Mouse (Mus musculus) left cerebral cortex, adult 11 months (tissue): Measurements from ENCODE around the gene Gm40460.
"Not testable (repeated sequence)": the region's sequence is repeated elsewhere in the genome, so short reads cannot be mapped to it uniquely, and the experiment has no call there.

Experiments
- DNase-seq: peaks from one replicate; pipeline ENCODE4 v3.0.0; 2022; ENCODE audit warnings: low spot score

Gm40460 gene

GRCm38 (mm10) chr7:142240978-142241377 lies at the start of gene Gm40460:
Gene Gm40460 (minus strand): TSS chr7:142241078.
- no peak for DNase-seq

- DNase-seq = not testable (repeated sequence)
These were observed 45.2 kb upstream of the Gm40460 start for GRCm38 (mm10) chr7:142285910-142286612.

DNA sequence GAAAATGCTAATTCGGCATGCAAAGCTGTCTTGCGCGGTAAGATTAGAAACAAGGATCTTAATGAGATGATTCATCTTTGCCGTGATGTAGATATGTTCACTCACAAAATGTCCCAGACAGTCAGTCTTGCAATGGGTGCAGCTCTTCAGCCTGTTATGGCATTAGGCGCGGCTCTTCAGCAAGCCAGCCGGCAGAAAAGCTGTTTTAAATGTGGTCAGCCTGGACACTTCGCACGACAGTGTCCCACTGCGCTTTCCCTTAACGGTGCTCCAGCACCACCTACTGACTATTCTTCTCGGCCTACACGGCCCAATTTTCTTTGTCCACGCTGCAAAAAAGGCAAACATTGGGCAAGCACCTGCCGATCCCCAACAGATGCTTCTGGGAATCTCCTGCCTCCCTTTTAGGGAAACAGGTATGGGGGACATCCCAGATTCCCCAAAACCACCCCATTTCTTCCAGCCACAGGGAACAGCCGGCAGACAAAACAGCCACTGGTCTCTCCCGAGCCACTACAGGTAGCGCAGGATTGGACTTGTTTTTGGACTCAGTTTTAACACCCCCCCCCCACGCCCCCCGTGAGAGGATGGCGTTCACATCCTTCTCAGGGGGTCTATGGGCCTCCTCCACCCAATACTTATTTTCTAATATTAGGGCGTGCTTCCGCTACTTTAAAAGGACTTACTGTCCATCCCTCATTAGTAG lies 44.4 kb upstream of the Gm40460 start:
- DNase-seq = no peak

GRCm38 (mm10) chr7:142284615-142285080 lies 43.8 kb upstream of the Gm40460 start:
- peak; percentile 74 for DNase-seq

DNA sequence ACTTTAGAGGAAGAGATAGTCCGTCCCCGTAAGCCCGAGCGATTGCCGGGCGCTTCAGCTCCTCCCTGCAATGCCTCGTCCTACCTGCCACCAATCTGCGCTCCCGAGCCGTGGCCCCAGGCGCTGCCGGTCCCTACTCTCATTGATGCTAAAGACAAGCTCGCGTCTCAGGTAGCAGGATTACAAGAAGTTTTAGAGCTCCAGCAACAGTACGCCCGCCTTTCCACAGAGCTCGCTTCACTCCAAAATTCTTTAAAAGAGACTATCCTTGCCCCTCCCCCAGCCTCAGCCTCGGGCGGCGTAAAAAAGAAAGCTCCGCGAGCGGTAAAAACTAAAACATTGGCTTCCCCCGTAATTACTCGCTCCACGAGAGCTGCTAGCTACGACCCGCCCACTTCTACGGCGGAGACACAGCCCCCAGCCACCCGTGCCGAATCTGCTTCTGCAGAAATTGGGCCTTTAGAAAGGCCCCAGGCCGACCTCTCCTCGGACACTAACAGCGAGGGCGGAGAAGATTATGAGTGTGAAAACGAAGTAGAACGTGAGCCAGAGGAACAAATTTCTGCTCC lies 43.2 kb upstream of the Gm40460 start:
- no peak for DNase-seq

DNA sequence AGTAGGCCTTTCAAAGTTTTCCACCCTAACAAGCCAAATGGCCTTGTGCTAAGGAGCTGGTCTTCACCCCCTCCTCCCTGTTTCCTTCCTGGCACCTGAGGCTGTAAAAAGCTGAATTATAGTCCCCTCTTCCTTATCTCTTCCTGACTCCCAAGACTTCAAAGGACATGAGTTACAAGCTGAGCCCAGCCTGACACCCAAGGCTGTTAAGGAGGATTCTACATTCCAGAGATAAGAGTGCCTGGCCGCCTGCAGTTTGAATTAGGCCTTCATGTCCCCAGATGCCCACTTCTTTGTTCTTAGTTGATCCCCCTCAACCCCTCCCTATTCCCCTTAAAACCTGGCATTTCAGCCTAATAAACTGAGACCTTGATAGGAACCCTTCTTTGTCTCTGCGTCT lies 42.0 kb upstream of the Gm40460 start:
- not testable (repeated sequence) for DNase-seq

GRCm38 (mm10) chr7:142279291-142279690 lies 38.4 kb upstream of the Gm40460 start:
- not testable (repeated sequence) for DNase-seq

- DNase-seq = not testable (repeated sequence)
These were observed 37.3 kb upstream of the Gm40460 start for GRCm38 (mm10) chr7:142278183-142278582.

GRCm38 (mm10) chr7:142274263-142274662 lies 33.4 kb upstream of the Gm40460 start, which contains the start of gene Gm4559:
Gene Gm4559 (minus strand): TSS chr7:142274363.
- not testable (repeated sequence) for DNase-seq

- DNase-seq = not testable (repeated sequence)
These were observed 17.4 kb upstream of the Gm40460 start, which contains the start of gene Gm2431 for GRCm38 (mm10) chr7:142258254-142258653. Gene Gm2431 (minus strand): TSS chr7:142258354.

- peak; percentile 7 for DNase-seq
These were observed 14.6 kb upstream of the Gm40460 start for GRCm38 (mm10) chr7:142255517-142255916.

DNA sequence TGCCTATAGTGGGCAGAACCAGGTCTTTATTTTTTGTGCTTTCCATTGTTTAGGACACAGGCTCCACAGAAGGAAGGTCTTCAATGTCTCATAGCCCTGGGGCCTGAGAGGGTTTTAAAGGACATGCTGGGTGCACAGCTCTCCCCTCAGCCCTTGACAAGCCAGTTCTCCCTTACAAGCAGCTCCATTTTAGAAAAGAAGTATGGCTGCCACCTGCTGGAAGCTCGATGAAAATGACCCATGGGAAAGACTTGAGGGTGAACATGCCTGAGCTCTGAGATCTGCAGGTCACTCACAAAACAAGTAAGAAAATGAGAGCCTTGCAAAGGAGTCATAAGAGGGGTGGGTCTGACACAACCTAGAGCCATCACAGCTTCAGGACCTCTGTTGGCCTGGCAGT lies 8.9 kb upstream of the Gm40460 start:
- DNase-seq = peak; percentile 2

GRCm38 (mm10) chr7:142231540-142231939 lies 9.3 kb downstream of the Gm40460 start:
- no peak for DNase-seq

DNA sequence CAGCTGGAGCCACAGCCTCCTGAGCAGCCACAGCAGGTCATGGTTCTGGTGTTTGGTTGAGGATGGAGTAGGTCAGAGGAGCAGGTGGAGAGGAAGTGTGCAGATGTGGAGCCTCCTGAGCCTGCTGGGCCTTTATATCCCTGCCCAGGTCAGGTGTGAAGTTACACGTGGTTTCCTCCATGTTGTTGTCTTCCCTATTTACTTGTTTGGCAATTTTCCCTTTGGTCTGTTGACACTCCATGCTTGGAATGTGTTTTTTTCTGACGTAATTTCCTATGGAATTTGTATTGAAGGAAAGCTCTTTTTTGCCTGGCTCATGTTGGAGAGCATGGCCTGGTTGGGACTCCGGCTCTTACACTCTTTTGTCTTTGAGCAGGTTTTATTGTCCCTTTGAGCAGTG lies 11.0 kb downstream of the Gm40460 start, which contains the start of gene Krtap5-5:
Krtap5-5 (minus strand) TSS at position 101 of the 400 bp plus-strand sequence.
- not testable (repeated sequence) for DNase-seq

GRCm38 (mm10) chr7:142224518-142224917 lies 16.4 kb downstream of the Gm40460 start:
- no peak for DNase-seq

GRCm38 (mm10) chr7:142212136-142212535 lies 28.7 kb downstream of the Gm40460 start:
- DNase-seq = not testable (repeated sequence)

GRCm38 (mm10) chr7:142211559-142211958 lies 29.3 kb downstream of the Gm40460 start, which contains the start of gene Gm7579:
Gene Gm7579 (plus strand): TSS chr7:142211859.
- DNase-seq = no peak

DNA sequence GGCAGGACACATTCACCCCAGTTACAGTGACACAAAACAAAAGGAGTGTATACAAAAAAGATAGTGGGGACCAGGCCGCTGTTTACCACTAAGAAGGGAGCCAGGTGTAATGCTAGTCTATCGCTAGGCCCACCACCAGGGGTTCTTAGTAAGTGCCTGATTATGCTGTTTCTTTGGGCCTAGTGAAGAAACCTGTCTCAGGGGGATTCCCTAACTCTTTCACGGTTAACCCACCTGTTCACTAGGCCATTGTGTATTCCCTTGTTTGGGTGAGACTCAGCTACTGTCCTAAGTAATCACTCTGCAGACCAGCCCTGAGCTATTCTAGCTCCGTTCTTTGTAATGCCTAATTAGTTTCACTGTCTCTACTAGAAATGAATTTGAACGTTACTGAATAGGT lies 34.0 kb downstream of the Gm40460 start:
- not testable (repeated sequence) for DNase-seq

- DNase-seq = no peak
These were observed 35.4 kb downstream of the Gm40460 start for GRCm38 (mm10) chr7:142205488-142205887.

- no peak for DNase-seq
These were observed 39.8 kb downstream of the Gm40460 start, which contains the start of gene Krtap5-3 for GRCm38 (mm10) chr7:142201064-142201463. Gene Krtap5-3 (plus strand): TSS chr7:142201364.

- DNase-seq = no peak
These were observed 42.1 kb downstream of the Gm40460 start for GRCm38 (mm10) chr7:142198748-142199147.
